Mouse (Mus musculus): ENCODE results near the gene Ctrl. TPM values are rescaled to one million over a fixed set of nuclear protein-coding genes. Genes with fewer than 3 reads are reported as not detected.

Gene Ctrl
- total RNA-seq, 2 experiments from 2014 or later = 1.9 to 2.4 TPM

DNA sequence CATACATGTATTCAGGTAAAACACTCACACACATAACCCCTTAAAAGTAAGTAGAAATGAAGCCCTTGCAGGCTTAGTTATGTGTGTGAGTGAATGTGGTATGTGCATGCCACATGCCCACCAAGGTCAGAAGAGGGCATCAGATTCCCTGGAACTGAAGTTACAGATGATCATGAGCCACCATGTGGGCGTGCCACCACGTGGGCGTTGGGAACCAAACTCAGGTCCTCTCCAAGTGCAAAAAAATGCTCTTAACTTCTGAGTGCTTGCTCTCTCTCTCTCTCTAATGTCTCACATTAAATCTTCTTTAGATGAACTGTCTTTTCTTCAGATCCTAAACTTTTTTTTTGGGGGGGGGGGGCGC is 4.6 kb upstream of the Ctrl start, which contains the start of gene Psmb10:
TSS of gene Psmb10 (minus strand) at position 139 of the 364 bp plus-strand sequence.
- DNase-seq (ENCODE audit: low spot score in 2 of 2) = peak; percentile 38 to 42

DNA sequence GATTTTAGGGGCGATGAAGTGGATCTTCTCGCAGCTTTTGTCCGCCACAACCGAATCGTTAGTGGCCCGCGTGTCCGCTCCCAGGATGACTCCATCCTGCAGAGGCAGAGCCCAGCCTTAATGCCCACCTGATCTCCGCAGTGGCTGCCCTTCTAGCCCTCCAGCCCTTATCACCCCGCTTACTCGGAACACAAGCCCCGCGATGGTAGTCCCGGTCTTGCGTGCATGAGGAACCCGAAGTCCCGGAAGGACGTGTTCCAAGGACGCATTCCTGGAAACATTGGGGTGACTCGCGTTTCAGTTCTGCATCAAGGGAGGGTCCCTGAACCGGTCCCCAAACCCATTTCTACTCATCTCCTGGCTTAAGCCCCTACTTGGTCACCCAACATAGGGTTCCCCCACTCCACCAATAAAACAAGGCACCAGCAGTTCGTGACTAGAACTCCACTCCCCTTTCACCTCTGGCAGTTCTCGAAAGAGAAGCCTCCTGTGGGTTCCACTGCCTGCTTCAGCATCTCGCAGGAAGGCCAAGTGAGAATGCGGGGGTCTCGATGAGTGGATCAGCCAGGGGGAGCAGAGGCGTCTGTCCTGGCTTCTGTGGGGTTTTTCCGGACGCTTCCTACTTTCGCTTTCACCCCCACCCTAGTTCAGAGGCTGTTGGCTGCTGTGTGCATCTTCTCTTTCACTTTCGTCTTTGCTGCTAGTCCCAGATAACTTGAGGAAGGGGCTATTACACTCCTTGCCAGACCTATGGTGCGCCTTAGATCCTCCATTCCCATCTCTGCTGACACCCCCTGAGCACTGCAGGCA is 4.0 kb upstream of the Ctrl start:
- DNase-seq (ENCODE audit: low spot score in 2 of 2) = peak; percentile 38 to 56

DNA sequence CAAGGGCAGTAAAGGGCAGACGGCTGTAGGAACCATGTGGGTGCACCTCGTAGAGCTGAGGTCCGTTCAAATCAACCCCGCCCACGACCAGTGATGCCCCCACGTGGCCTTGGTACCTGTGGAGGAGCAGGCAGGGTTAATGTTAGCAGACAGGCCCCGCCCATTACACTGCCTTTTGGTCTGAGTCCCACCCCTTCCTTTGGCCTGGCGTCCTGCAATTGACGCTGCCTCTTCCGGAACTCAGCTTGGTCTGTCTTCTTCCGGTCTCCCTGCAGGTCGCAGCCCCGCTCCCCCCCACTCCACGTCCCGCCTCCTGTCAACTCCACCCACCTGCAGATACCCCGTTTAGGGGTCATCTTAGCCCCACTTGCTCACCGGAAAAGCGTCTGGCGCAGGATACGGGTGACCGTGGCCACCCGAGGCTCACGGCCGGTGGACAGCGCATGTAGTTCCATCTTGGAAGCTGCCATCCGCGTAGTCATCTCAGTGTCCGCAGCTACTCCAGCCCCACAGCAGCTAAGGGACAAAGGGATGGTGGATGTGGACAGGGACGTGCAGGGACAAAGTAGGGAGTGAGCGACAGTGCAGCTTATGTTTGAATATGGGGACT is 3.3 kb upstream of the Ctrl start:
- peak; percentile 85 to 89 for DNase-seq (ENCODE audit: low spot score in 2 of 2)

DNA sequence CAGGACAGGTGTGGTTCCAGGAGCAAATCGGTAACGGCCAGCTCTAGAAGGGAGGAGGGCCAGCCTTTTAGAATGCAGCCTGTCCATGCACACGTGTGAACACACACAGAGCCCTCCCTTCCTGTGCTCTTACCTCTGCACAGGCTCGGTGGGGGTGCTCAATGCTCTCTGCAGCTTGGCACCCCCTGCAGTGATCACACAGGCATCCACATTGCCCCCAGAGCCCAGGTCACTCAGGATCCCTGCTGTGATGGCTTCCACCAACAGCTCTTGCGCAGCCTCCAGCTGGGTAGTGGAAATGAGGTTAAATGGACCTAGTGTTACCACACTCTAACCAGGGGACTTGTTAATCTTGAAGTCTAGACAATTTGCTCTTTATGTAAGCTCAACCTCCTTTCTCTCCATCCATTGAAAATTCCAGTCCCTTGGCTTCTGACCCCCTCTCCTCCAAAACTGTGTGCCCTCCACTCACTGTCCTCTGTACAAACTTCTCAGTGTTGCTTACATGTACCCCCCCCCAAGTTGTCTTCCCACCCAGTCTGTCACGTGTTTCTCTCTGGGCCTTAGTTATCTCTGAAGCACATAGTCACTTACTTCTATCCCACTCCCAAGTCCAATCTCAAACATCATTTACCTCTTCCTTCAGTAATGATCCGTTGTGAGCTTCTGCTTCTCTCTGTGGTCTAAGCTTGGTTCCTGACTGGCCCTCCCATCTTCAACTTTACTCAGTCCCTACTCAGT is 2.4 kb upstream of the Ctrl start:
- DNase-seq (ENCODE audit: low spot score in 2 of 2) = no peak

DNA sequence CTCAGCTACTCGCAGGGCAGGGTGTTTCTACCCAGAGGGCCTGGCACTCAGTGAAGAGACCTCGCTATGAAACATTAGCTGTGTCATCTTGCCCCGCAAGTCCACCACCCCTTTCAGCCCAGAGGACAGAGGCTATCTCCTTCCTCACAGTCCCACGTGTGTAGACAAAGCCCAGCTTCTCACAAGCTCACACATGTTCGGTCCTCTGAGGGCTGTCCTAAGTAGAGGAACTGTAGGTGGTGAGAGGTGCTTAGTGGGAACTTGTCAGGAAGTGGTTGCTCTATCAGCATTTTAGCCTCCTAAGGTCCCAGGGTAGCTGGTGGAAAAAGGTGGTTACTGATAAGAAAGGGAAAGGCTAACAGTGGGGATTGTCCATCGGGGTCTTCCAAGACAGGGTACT is 1.4 kb upstream of the Ctrl start:
- no peak for DNase-seq (ENCODE audit: low spot score in 2 of 2)

DNA sequence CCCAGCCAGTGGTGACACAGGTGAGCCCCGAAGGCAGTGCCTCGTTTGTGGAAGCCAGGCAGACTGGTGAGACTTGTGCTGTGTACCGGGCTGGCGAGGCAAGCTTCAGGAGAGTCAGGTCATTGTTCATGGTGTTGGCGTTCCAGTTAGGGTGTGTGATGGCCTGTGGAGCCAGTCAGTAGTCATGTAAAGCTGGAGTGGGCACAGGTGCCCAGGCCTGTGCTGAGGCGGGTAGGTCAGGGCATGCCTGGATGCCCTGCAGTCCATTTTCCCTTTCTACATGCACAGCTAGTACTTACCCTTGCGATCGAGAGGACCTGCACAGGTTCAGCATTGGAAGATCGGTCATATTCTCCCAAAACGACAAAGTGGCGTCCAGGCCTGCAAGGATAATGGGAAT is 1.1 kb downstream of the Ctrl start:
- DNase-seq (ENCODE audit: low spot score in 2 of 2) = no peak

DNA sequence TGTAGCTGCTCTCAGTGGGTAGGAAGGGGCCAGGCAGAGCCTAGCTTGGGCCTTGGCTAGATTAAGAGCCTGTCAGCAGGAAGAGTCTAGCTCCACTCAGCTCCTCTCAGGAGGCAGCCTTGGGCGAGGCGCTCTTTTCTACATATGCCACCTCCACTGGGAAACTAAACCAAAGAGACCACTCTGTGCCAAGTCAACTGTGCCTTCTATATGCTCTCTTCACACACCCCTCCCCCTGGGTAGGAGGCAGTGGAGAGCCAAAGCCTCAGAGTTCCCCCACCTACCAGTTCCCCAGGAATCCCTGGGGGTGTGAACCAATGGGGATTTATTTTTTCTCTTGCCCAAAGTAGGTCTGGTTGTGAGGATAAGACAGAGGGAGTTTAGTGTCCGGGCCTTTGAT is 2.4 kb downstream of the Ctrl start:
- peak; percentile 53 to 61 for DNase-seq (ENCODE audit: low spot score in 2 of 2)

DNA sequence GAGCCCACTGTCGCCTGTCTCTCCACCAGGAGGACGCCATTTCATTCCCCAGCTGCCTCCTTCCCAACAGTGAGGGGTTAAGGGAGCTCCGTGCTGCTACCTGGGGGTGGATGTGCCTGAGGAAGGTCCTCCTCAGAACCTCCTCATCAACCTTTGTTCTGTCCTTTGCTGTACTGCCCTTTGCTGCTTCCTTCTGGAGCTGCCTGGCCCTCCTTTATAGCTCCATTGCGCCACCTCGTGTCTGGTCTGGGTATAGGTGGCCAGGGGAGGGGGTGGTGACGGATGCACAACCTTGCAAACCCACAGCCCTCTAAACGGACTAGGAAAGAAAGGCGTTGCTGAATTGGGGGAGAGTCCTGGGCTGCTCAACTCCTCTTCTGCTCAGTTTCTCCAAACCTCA is 3.1 kb downstream of the Ctrl start:
- peak; percentile 84 to 90 for DNase-seq (ENCODE audit: low spot score in 2 of 2)

DNA sequence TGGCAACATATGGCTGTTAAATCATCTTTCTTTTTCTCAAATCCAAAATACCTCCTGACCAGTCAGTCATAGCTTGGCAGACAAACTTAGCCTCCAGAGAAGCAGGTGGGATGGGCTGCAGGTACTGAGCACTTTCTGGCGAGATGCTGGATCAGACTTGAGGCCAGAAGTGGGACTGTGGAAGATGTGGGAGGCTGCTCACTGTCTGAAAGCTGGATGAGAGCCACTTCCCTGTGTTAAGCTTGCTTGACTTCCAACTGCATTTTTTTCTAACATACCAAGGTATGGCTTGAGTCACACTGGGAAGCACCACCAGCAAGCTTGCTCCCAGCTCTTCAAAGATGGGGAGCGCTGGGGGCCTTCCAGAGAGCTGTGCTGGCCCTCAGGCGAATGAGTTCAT is 8.5 kb downstream of the Ctrl start:
- DNase-seq (ENCODE audit: low spot score in 2 of 2) = peak; percentile 50 to 53

DNA sequence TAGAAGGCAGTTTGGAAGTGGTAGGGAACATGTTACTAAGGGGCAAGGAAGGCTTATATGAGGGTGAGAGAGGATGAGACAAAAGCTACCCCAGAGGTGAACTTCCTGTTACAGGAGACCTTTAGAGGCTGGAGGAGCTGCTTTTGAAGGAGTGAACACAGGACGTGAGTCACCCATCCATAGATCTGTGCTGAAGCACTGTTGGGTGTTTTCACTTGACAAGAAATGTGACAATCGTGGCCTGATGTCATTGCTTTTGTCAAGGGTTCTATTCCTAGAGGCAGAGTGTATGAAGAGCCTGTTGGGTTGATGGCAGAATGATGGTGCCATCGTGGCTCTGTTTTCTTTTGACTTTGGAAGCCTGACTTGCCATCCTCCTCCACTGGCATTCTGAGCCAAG is 14.3 kb downstream of the Ctrl start:
- no peak for DNase-seq (ENCODE audit: low spot score in 2 of 2)

DNA sequence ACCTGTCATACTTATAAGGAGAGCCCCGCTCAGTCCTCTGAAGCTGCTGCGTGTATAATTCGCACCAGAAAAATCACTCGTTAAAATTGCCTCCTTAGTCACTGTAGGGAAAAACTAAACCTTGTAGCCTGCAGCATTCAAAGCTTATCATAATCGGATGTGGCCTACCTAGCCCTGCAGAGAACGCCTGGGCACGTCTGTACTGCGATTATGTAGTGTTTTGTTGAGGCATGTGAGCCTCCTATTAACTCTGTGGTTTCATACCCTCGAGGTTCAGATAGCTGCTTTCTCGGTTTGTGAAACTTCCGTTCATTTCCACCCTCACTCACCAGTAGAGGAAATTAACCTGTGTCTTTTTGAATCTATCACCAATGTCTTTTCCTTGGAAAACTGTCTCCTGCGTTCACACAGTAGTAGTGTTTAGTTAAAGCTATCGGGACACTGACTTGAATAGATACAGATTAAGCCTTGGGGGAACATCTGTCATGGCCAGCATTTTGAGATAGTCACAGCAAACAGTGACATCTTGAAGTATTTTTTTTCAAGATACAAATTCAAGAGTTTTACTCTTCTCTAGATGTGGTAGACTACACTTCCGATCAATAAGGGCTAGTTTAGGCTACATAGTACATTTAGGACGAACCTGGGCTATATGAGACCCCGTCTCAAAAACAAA is 32.6 kb downstream of the Ctrl start:
- no peak for DNase-seq (ENCODE audit: low spot score in 2 of 2)

DNA sequence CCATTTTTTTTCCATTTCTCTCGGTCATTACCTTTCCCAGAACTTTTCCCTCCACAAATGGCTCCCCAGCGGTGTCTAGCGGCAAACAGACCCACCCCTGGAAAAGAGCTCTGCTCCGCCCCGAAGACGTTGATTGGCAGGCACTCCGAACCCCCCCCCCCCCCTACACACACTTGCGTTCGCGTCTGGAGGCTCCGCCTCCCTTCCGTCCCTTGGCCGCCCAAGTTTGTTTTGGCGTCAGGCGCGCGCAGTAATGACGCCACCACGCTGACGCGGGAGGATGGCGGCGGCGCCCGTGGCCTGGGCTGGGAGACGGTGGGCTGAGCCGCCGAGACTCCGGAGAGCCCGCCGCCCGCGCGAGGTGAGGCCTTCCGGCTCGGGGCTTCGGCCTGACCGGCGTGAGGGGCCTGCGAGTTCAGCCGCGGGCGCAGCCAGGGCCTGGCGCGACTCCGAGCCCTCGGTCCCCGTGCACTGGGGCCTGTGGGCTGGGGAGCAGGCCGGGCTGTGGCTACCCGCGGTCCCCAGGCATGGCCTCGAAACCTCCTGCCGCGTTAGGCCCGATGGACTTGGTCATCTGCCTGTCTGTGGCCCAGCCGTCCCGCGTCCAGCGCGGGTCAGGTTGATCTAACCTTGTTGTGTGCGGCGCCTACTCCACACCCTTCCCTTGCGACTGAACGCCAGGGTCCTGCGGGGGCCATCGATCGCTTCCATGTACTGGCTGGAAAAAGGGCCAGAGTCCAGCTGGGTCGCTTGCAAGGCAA is 33.3 kb downstream of the Ctrl start, which contains the start of gene Pskh1:
TSS of gene Pskh1 (plus strand) at position 262 of the 761 bp plus-strand sequence.
- peak; percentile 90 to 95 for DNase-seq (ENCODE audit: low spot score in 2 of 2)

DNA sequence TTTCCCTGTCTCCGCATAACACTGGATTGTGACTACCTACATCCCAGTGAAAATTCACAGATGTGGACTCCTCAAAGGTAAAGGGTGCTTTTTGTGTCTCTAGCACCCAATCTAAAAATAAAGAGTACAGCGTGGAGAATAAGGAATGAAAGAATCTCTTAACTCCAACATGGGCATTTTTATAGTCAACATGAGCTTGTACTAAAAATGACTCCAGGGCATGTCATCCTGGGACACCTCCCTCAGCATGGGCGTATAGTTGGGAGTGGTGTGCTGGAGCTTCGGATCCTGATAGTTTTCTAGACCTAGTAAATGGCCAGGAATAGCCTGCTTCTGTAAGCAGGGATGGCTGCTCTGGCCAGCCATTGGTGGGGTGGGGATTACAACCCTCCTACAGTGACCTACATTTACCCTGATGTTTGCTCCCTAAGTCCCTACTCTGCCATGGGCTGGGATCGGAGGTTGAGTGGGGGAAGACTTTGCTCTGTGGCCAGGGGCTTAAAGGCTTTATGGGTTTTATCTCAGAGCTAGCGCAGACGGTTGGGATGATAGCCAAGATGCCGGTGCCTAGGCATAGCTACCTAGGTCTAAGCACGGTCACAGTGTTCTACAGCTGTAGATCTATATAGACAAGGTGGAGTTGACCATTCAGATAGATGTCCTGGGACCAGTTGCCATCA is 35.7 kb downstream of the Ctrl start:
- DNase-seq (ENCODE audit: low spot score in 2 of 2) = no peak

DNA sequence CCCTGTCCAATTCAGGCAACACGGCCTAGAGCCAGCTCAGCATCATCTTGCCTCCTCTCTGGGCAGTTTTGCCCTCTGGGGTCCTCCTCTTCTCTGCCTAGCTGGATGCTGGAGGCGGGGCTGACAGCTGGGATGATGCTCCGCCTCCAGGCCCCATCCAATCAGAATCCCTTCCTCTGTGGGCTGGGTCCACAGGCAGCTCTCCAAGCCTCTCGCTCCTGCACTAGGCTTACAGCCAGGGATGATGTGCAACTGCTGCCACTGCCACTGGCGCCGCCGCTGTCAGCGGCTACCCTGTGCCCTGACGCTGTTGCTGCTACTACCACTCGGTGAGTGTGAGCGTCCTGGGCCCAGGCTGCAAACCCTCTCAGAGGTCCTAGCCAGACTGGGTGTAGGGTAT is 40.3 kb downstream of the Ctrl start, which contains the start of gene Nrn1l:
TSS of gene Nrn1l (plus strand) at position 229 of the 400 bp plus-strand sequence.
- DNase-seq (ENCODE audit: low spot score in 2 of 2) = peak; percentile 73 to 82

DNA sequence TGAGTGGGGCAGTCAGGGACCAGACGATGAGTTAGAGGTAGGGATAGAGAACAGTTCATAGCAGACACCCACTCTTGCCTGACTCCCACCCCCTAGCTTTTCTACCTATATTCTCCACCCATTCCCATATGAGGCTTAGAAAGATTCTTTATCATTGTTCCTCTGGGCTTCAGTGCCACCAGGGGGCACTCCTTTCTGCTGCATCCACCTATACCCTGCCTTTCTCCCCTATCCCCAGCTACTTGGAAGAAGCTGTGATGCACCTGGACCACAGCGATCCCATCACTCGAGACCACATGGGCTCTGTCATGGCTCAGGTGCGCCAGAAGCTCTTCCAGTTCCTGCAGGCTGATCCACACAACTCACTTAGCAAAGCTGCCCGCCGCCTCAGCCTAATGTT is 41.2 kb downstream of the Ctrl start:
- peak in 1 of 2 experiments; percentile 41 for DNase-seq (ENCODE audit: low spot score in 2 of 2)

DNA sequence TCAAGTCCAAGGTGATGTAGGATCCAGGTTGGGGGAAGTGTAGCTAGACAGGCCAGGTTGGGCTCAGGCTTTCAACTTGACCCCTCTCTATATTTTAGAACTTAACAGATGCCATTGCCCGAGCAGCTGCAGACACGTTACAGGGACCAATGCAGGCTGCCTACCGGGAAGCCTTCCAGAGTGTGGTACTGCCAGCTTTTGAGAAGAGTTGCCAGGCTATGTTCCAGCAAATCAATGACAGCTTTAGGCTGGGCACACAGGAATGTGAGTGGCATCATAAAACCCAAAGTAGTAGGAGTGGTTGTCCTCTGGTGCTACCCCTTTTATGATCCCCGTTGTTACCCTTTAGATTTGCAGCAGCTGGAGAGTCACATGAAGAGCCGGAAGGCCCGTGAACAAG is 42.8 kb downstream of the Ctrl start:
- peak; percentile 55 to 60 for DNase-seq (ENCODE audit: low spot score in 2 of 2)

DNA sequence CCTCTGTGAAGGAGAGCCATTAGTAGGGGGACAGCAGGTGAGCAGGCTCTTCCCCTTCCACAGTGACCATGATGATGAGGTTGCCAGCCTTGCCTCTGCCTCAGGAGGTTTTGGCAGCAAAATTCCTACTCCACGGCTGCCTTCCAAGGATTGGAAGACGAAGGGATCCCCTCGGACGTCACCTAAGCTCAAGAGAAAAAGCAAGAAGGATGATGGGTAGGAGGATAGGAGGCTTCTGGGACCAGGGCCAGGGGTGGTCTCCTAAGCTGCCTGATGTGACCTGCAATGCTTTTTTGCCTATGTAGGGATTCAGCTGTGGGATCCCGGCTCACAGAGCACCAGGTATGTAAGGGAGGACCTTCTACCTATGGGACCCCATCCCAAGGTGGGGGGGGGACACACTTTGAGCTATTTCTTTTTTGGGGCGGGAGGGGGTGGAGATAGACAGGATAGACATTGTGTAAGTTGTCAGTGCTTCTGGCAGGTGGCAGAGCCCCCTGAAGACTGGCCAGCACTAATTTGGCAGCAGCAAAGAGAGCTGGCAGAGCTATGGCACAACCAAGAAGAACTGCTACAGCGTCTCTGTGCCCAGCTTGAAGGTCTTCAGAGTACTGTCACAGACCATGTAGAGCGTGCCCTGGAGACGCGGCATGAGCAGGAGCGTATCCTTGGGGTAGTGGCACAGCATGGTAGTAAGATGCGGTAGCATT is 43.8 kb downstream of the Ctrl start:
- DNase-seq (ENCODE audit: low spot score in 2 of 2) = no peak

Measured in left cerebral cortex, adult 18-20 months (tissue).